Mouse (Mus musculus): ENCODE measurements around the gene Col5a3. TPM values are rescaled to one million over a fixed set of nuclear protein-coding genes. Genes with fewer than 3 reads are reported as not detected.
A peak's percentile ranks its signal among the peaks of the same experiment; 100 is the strongest.

Col5a3 gene
- total and polyA plus RNA-seq, 2 experiments from 2014 or later, result 0.83 to 3.0 TPM

- H3K9me3 ChIP-seq (ENCODE audit: low read length), result no peaks in the 10 kb centered on the region
- H3K27me3 ChIP-seq (ENCODE audit: insufficient read depth, low read length), result no peaks in the 10 kb centered on the region
- H3K27ac ChIP-seq (ENCODE audit: low read depth, low read length), result no peak overlapping the region
- DNase-seq (ENCODE audit: low spot score), result no peak
- WGBS, result 79% methylated on average over 2 of the region's 2 CpGs
- H3K9ac ChIP-seq (replicated peaks; ENCODE audit: low read length, poor library complexity, severe bottlenecking), result no peak overlapping the region
- no peak overlapping the region for H3K4me2 ChIP-seq (ENCODE audit: low read depth, low read length, poor library complexity, severe bottlenecking)
- no peak for TF ChIP-seq CTCF (IDR thresholded peaks at IDR 0.05)
- H3K36me3 ChIP-seq (ENCODE audit: insufficient read depth, low read length), result no peaks in the 10 kb centered on the region
- no peak overlapping the region for H3K4me3 ChIP-seq (ENCODE audit: low read depth, low read length)
- no peak for ATAC-seq (ENCODE audit: low FRiP score)
- H3K4me1 ChIP-seq (ENCODE audit: insufficient read depth, low read length), result no peaks in the 10 kb centered on the region
Measured at GRCm38 (mm10) chr9:20758243-20758642, 56.6 kb downstream of the Col5a3 start.

GRCm38 (mm10) chr9:20757087-20757955, 57.5 kb downstream of the Col5a3 start:
- DNase-seq (ENCODE audit: low spot score) (peak; percentile 59), ATAC-seq (ENCODE audit: low FRiP score) (no peak)
- Histone ChIP-seq H3K27me3 (ENCODE audit: insufficient read depth, low read length) (no peaks in the 10 kb centered on the region), H3K36me3 (ENCODE audit: insufficient read depth, low read length) (no peaks in the 10 kb centered on the region), H3K27ac (ENCODE audit: low read depth, low read length) (no peak overlapping the region), H3K9me3 (ENCODE audit: low read length) (no peaks in the 10 kb centered on the region), H3K4me1 (ENCODE audit: insufficient read depth, low read length) (no peaks in the 10 kb centered on the region), H3K4me2 (ENCODE audit: low read depth, low read length, poor library complexity, severe bottlenecking) (no peak overlapping the region), H3K9ac (replicated peaks; ENCODE audit: low read length, poor library complexity, severe bottlenecking) (no peak overlapping the region), H3K4me3 (ENCODE audit: low read depth, low read length) (no peak overlapping the region)
- 64% methylated on average over 6 of the region's 6 CpGs for WGBS
- peak; percentile 70 for TF ChIP-seq CTCF (IDR thresholded peaks at IDR 0.05)

GRCm38 (mm10) chr9:20756081-20756700, 58.7 kb downstream of the Col5a3 start:
- H3K4me1 ChIP-seq (ENCODE audit: insufficient read depth, low read length), result no peaks in the 10 kb centered on the region
- ATAC-seq (ENCODE audit: low FRiP score) (no peak), DNase-seq (ENCODE audit: low spot score) (no peak)
- H3K4me2 ChIP-seq (ENCODE audit: low read depth, low read length, poor library complexity, severe bottlenecking), result no peak overlapping the region
- no peaks in the 10 kb centered on the region for H3K36me3 ChIP-seq (ENCODE audit: insufficient read depth, low read length)
- no peak for TF ChIP-seq CTCF (IDR thresholded peaks at IDR 0.05)
- H3K9ac ChIP-seq (replicated peaks; ENCODE audit: low read length, poor library complexity, severe bottlenecking), result no peak overlapping the region
- WGBS, result 94% methylated on average over 4 of the region's 4 CpGs
- H3K27ac ChIP-seq (ENCODE audit: low read depth, low read length), result no peak overlapping the region
- no peaks in the 10 kb centered on the region for H3K9me3 ChIP-seq (ENCODE audit: low read length)
- H3K4me3 ChIP-seq (ENCODE audit: low read depth, low read length), result no peak overlapping the region
- H3K27me3 ChIP-seq (ENCODE audit: insufficient read depth, low read length), result no peaks in the 10 kb centered on the region

- Histone ChIP-seq H3K4me1 (ENCODE audit: insufficient read depth, low read length) (no peaks in the 10 kb centered on the region), H3K4me3 (ENCODE audit: low read depth, low read length) (no peak overlapping the region), H3K9me3 (ENCODE audit: low read length) (no peaks in the 10 kb centered on the region), H3K4me2 (ENCODE audit: low read depth, low read length, poor library complexity, severe bottlenecking) (no peak overlapping the region), H3K27me3 (ENCODE audit: insufficient read depth, low read length) (no peaks in the 10 kb centered on the region), H3K36me3 (ENCODE audit: insufficient read depth, low read length) (no peaks in the 10 kb centered on the region), H3K27ac (ENCODE audit: low read depth, low read length) (no peak overlapping the region), H3K9ac (replicated peaks; ENCODE audit: low read length, poor library complexity, severe bottlenecking) (no peak overlapping the region)
- no peak for ATAC-seq (ENCODE audit: low FRiP score)
- TF ChIP-seq CTCF (IDR thresholded peaks at IDR 0.05), result no peak
- DNase-seq (ENCODE audit: low spot score), result no peak
- 98% methylated on average over 2 of the region's 2 CpGs for WGBS
Measured at GRCm38 (mm10) chr9:20754335-20754734, 60.5 kb downstream of the Col5a3 start.

- no peak overlapping the region for H3K9ac ChIP-seq (replicated peaks; ENCODE audit: low read length, poor library complexity, severe bottlenecking)
- H3K27me3 ChIP-seq (ENCODE audit: insufficient read depth, low read length), result no peaks in the 10 kb centered on the region
- no peak overlapping the region for H3K4me2 ChIP-seq (ENCODE audit: low read depth, low read length, poor library complexity, severe bottlenecking)
- H3K27ac ChIP-seq (ENCODE audit: low read depth, low read length), result no peak overlapping the region
- 60% methylated on average over 6 of the region's 6 CpGs for WGBS
- no peaks in the 10 kb centered on the region for H3K9me3 ChIP-seq (ENCODE audit: low read length)
- no peaks in the 10 kb centered on the region for H3K36me3 ChIP-seq (ENCODE audit: insufficient read depth, low read length)
- H3K4me1 ChIP-seq (ENCODE audit: insufficient read depth, low read length), result no peaks in the 10 kb centered on the region
- H3K4me3 ChIP-seq (ENCODE audit: low read depth, low read length), result no peak overlapping the region
- peak; percentile 55 for TF ChIP-seq CTCF (IDR thresholded peaks at IDR 0.05)
- ATAC-seq (ENCODE audit: low FRiP score) (peak; percentile 45; the same call in 1 of the 2 replicates), DNase-seq (ENCODE audit: low spot score) (peak; percentile 64)
Measured at GRCm38 (mm10) chr9:20751477-20752029, 63.3 kb downstream of the Col5a3 start.

GRCm38 (mm10) chr9:20749213-20749612, 65.7 kb downstream of the Col5a3 start:
- TF ChIP-seq CTCF (IDR thresholded peaks at IDR 0.05), result no peak
- Histone ChIP-seq H3K36me3 (ENCODE audit: insufficient read depth, low read length) (no peaks in the 10 kb centered on the region), H3K27ac (ENCODE audit: low read depth, low read length) (no peak overlapping the region), H3K27me3 (ENCODE audit: insufficient read depth, low read length) (no peaks in the 10 kb centered on the region), H3K9ac (replicated peaks; ENCODE audit: low read length, poor library complexity, severe bottlenecking) (no peak overlapping the region), H3K4me3 (ENCODE audit: low read depth, low read length) (no peak overlapping the region), H3K9me3 (ENCODE audit: low read length) (no peaks in the 10 kb centered on the region), H3K4me1 (ENCODE audit: insufficient read depth, low read length) (no peaks in the 10 kb centered on the region), H3K4me2 (ENCODE audit: low read depth, low read length, poor library complexity, severe bottlenecking) (no peak overlapping the region)
- no peak for ATAC-seq (ENCODE audit: low FRiP score)
- WGBS, result 76% methylated on average over 5 of the region's 5 CpGs
- no peak for DNase-seq (ENCODE audit: low spot score)

Measured in midbrain, postnatal 0 days (tissue).